Mouse (Mus musculus) left cerebral cortex, postnatal 10 days (tissue): ENCODE measurements at regions not wholly inside any gene's neighbourhood (a gene's known extent, or its start where the extent isn't known, plus 50 kb on each side); places are given as distances from the start of the nearest gene placed in this dataset.

ENCODE experiments used
- DNase-seq, 2 experiments: peaks; one replicate each; pipeline ENCODE4 v3.0.0; 2021 to 2022; ENCODE audit warnings: low spot score in 2 of 2, mixed read lengths in 1 of 2; ENCODE audit errors: extremely low spot score in 1 of 2
- intact Hi-C: fragments of 180-260 bp; cut with DNase I; formaldehyde crosslinking; loops from one replicate; pipeline ENCODE4 v1.15.1; 2025

- intact Hi-C loops = no loop called here
- no peak for DNase-seq
These were observed 447.7 kb upstream of the 4930412O13Rik start for GRCm38 (mm10) chr2:9433110-9433940.

GRCm38 (mm10) chr2:9435155-9435872, 445.7 kb upstream of the 4930412O13Rik start:
- no peak for DNase-seq
- intact Hi-C loops = no loop called here

GRCm38 (mm10) chr2:9443103-9443502, 437.9 kb upstream of the 4930412O13Rik start:
- intact Hi-C loops = no loop called here

GRCm38 (mm10) chr2:9445826-9446225, 435.2 kb upstream of the 4930412O13Rik start:
- intact Hi-C loops = no loop called here
- DNase-seq = no peak

More at GRCm38 (mm10) chr2:9443103-9443502, 437.9 kb upstream of the 4930412O13Rik start:
- no peak for DNase-seq

- no peak for DNase-seq
- intact Hi-C loops = no loop called here
These were observed 416.6 kb upstream of the 4930412O13Rik start for GRCm38 (mm10) chr2:9464413-9464812.

GRCm38 (mm10) chr2:9464818-9465217, 416.2 kb upstream of the 4930412O13Rik start:
- intact Hi-C loops = no loop called here
- no peak for DNase-seq

- intact Hi-C loops = no loop called here
These were observed 413.5 kb upstream of the 4930412O13Rik start for GRCm38 (mm10) chr2:9467573-9467972.

GRCm38 (mm10) chr2:9468651-9469050, 412.4 kb upstream of the 4930412O13Rik start:
- intact Hi-C loops = no loop called here
- DNase-seq = no peak

More at GRCm38 (mm10) chr2:9467573-9467972, 413.5 kb upstream of the 4930412O13Rik start:
- DNase-seq = no peak

- intact Hi-C loops = no loop called here
These were observed 399.2 kb upstream of the 4930412O13Rik start for GRCm38 (mm10) chr2:9481678-9482345.

GRCm38 (mm10) chr2:9487381-9487914, 393.6 kb upstream of the 4930412O13Rik start:
- intact Hi-C loops = no loop called here
- no peak for DNase-seq

More at GRCm38 (mm10) chr2:9481678-9482345, 399.2 kb upstream of the 4930412O13Rik start:
- DNase-seq = no peak

- intact Hi-C loops = no loop called here
- DNase-seq = no peak
These were observed 387.4 kb upstream of the 4930412O13Rik start for GRCm38 (mm10) chr2:9493606-9494145.

GRCm38 (mm10) chr2:9520045-9520444, 361.0 kb upstream of the 4930412O13Rik start:
- intact Hi-C loops = no loop called here
- no peak for DNase-seq

- intact Hi-C loops = no loop called here
These were observed 355.1 kb upstream of the 4930412O13Rik start for GRCm38 (mm10) chr2:9525910-9526309.

GRCm38 (mm10) chr2:9535141-9535658, 345.9 kb upstream of the 4930412O13Rik start:
- no peak for DNase-seq
- intact Hi-C loops = no loop called here

More at GRCm38 (mm10) chr2:9525910-9526309, 355.1 kb upstream of the 4930412O13Rik start:
- DNase-seq = no peak

GRCm38 (mm10) chr2:9547771-9548590, 333.1 kb upstream of the 4930412O13Rik start:
- intact Hi-C loops = no loop called here
- no peak for DNase-seq

- no peak for DNase-seq
- intact Hi-C loops = no loop called here
These were observed 327.7 kb upstream of the 4930412O13Rik start for GRCm38 (mm10) chr2:9553313-9553712.

GRCm38 (mm10) chr2:9564487-9565043, 316.5 kb upstream of the 4930412O13Rik start:
- intact Hi-C loops = no loop called here

GRCm38 (mm10) chr2:9569220-9569619, 311.8 kb upstream of the 4930412O13Rik start:
- no peak for DNase-seq
- intact Hi-C loops = no loop called here

More at GRCm38 (mm10) chr2:9564487-9565043, 316.5 kb upstream of the 4930412O13Rik start:
- DNase-seq = no peak
